Mouse (Mus musculus): Measurements from ENCODE around the gene Lta. TPM values are rescaled to one million over a fixed set of nuclear protein-coding genes. Genes with fewer than 3 reads are reported as not detected.

Gene Lta
- not detected in 2 replicates for polyA plus RNA-seq (2015; fragmentation: Nextera tagmentation; extraction: Ambion mirVana)

DNA sequence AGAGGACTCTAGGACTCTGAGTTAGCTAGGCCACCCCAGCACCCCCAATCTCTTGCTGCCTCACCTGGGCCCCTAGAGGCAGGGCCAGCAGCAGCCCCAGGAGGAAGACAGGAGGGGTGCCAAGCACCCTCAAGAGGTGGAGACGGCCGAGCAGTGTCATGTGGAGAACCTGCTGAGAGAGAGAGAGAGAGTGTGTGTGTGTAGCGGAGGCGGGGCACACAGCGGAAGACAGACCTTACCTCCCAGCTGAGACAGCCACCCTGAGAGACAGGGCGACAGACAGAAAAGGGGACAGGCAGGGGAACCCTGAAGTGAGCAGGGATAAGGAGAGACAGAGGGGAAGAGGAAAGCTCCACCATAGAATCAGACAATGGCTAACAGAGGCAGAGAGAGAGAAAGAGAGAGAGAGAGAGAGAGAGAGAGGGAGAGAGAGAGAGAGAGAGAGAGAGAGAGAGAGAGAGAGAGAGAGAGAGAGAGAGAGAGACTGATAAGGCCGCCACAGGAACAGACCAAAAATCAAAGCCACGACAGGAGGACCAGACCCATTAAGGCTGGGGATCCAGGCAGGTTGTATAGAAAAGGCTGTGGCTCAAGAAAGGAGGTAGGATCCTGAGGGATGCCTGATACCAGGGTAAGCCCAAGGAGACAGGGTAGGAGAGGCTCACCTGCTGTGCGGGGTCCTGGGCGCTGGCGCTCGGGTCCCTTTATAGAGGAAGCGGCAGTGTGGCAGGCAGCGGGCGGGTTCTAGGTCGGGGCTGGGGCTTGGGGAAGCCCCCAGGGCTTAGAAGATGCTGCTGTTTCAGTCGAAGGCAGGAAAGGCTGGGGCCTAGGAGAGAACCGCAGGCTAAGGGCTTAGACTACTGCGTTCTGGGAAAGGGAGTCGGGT lies at the start of gene Lta:
Gene Lta (minus strand): TSS at position 858 of the 886 bp plus-strand sequence.
- no peak within 1 kb of the TSS for H3K9ac ChIP-seq (replicated peaks)

DNA sequence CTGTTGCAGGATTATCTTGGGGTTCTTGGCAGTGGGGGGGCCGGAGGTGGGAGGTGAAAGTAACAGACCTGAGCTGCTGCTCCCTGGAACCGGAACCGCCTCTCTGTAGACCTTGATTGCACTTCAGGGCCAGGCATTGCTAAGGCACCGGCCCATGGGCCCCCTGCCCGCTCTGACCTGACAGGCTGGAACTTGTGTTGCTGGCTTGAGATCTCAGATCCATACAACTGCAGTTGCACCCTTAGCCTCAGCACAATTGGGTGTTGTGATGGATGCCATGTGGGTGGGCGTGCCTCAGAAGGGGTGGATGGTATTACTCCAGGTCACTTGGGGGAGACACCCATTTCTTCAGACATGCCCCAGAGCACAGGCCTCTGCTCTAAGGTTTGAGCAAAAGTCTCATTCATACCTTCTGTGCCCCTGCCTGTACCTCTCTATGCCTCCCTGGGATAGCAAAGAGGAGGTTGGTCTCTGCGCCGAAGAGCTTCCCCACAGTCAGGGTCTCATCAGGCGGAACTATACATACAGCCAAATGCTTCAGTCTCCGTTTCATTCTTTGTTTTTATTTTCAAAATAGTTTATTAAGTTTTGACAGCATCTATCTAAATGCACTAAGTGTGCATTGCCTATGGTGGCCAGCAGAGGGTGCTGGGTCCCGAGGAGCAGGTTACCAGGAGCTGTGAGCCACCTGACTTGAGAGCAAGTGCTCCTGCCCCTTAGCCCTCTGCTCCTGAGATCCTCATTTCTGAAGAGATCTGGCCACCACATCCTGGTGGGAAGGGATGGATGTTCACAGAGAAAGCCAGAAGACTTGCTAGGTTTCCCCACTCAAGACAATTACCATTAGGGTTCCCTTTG lies 49.3 kb upstream of the Lta start:
- no peaks in the 10 kb centered on the region for H3K27me3 ChIP-seq (ENCODE audit: insufficient read depth, low read length)
- H3K9me3 ChIP-seq (ENCODE audit: low read length), result no peaks in the 10 kb centered on the region
- TF ChIP-seq CTCF (IDR thresholded peaks at IDR 0.05; ENCODE audit: low read depth), result peak; percentile 91
- TF ChIP-seq EP300 (IDR thresholded peaks at IDR 0.05; ENCODE audit: low read depth), result no peak
- H3K4me1 ChIP-seq (ENCODE audit: insufficient read depth), result peaks cover 10% of the 10 kb centered on the region
- ATAC-seq, result 0 out of 2 replicates have a peak, but pooled peaks have one; percentile 22
- 61% methylated on average over 11 of the region's 11 CpGs for WGBS (ENCODE audit: insufficient replicate concordance)
- no peak overlapping the region for H3K4me2 ChIP-seq (ENCODE audit: low read depth, low read length)
- H3K27ac ChIP-seq (ENCODE audit: low read depth), result no peak overlapping the region
- H3K9ac ChIP-seq (replicated peaks), result no peak overlapping the region
- DNase-seq, result peak; percentile 72
- peaks cover 46% of the 10 kb centered on the region for H3K36me3 ChIP-seq (replicated peaks; ENCODE audit: insufficient read depth, low read length)
- H3K4me3 ChIP-seq (ENCODE audit: low read depth, low read length), result no peak overlapping the region

More for the DNA sequence above, at the start of gene Lta:
- no peak within 1 kb of the TSS for H3K27ac ChIP-seq (ENCODE audit: low read depth)
- no peak within 1 kb of the TSS for H3K4me3 ChIP-seq (ENCODE audit: low read depth, low read length)
- no peaks in the 10 kb centered on the region for H3K9me3 ChIP-seq (ENCODE audit: low read length)
- no peaks in the 10 kb centered on the region; the same call in 1 of the 2 replicates for H3K36me3 ChIP-seq (replicated peaks; ENCODE audit: insufficient read depth, low read length)
- no peak for TF ChIP-seq EP300 (IDR thresholded peaks at IDR 0.05; ENCODE audit: low read depth)
- no peak for TF ChIP-seq CTCF (IDR thresholded peaks at IDR 0.05; ENCODE audit: low read depth)
- peaks cover 16% of the 10 kb centered on the region for H3K4me1 ChIP-seq (ENCODE audit: insufficient read depth)
- peaks cover 29% of the 10 kb centered on the region; the same call in 1 of the 2 replicates for H3K27me3 ChIP-seq (ENCODE audit: insufficient read depth, low read length)
- no peak for DNase-seq
- WGBS (ENCODE audit: insufficient replicate concordance), result 34% methylated on average over 20 of the region's 20 CpGs
- ATAC-seq, result no peak
- H3K4me2 ChIP-seq (ENCODE audit: low read depth, low read length), result no peak within 1 kb of the TSS

DNA sequence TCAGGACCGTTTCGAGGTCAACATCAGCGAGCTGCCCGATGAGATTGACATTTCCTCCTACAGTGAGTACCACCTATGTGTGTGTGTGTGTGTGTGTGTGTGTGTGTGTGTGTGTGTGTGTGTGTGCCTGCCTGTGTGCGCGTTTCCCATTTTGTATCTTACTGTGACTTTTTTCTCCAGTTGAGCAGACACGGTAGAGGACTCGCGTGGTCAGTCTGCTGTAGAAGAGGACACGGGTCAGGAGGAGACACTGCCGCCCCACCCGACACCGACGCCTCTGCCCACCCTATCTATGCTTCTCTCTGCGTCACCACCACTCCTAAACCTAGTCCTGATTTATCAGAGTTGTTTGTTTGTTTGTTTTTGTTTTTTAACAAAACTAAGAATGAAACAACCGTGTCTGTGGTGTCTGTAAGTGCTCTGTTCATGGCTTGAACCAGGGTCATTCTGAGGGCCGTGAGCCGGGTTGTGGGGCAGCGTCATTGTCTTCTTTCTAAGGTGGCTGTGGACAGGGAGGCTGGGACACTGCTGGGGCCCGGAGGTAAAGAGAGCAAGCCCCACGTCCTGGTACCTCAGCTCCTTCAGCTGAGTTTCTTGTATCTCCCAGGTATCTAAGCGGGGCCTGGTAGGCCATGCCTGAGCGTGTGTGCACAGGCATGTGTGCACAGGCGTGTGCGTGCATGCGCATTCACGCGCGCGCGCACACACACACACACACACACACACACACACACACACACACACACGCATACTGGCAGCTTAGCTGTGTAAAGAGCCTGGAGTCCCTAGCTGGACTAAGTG lies 48.3 kb upstream of the Lta start:
- ATAC-seq (no peak), DNase-seq (no peak)
- TF ChIP-seq EP300 (IDR thresholded peaks at IDR 0.05; ENCODE audit: low read depth) (no peak), CTCF (IDR thresholded peaks at IDR 0.05; ENCODE audit: low read depth) (no peak)
- H3K27ac ChIP-seq (ENCODE audit: low read depth), result no peak overlapping the region
- no peak overlapping the region for H3K4me2 ChIP-seq (ENCODE audit: low read depth, low read length)
- WGBS (ENCODE audit: insufficient replicate concordance), result 85% methylated on average over 32 of the region's 32 CpGs
- peaks cover 3% of the 10 kb centered on the region for H3K4me1 ChIP-seq (ENCODE audit: insufficient read depth)
- no peak overlapping the region for H3K9ac ChIP-seq (replicated peaks)
- peaks cover 55% of the 10 kb centered on the region for H3K36me3 ChIP-seq (replicated peaks; ENCODE audit: insufficient read depth, low read length)
- no peak overlapping the region for H3K4me3 ChIP-seq (ENCODE audit: low read depth, low read length)
- no peaks in the 10 kb centered on the region for H3K27me3 ChIP-seq (ENCODE audit: insufficient read depth, low read length)
- no peaks in the 10 kb centered on the region for H3K9me3 ChIP-seq (ENCODE audit: low read length)

DNA sequence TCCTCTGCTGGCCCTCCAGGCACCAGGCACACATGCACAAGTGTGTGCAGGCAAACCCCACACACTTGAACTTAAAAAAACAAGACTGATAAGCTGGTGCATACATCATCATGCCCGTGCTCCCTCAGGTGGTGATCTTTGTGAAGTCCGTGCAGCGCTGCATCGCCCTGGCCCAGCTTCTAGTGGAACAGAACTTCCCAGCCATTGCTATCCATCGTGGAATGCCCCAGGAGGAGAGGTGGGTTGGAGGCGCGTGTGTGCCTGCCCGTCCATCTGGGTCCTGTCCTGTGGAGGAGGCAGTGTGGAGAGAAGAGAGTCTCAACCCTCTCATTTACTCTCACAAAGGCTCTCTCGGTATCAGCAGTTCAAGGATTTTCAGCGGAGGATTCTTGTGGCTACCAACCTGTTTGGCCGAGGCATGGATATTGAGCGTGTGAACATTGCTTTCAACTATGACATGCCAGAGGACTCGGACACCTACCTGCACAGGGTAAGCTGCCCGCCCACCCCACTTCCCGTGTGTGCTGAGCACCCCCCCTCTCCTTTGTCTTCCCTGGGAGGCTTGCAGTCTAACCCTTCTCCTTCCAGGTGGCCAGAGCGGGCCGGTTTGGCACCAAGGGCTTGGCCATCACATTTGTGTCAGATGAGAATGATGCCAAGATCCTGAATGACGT lies 47.6 kb upstream of the Lta start:
- H3K27me3 ChIP-seq (ENCODE audit: insufficient read depth, low read length), result no peaks in the 10 kb centered on the region
- H3K9me3 ChIP-seq (ENCODE audit: low read length), result no peaks in the 10 kb centered on the region
- DNase-seq (no peak), ATAC-seq (no peak)
- no peak overlapping the region for H3K4me2 ChIP-seq (ENCODE audit: low read depth, low read length)
- 84% methylated on average over 18 of the region's 18 CpGs for WGBS (ENCODE audit: insufficient replicate concordance)
- peaks cover 63% of the 10 kb centered on the region for H3K36me3 ChIP-seq (replicated peaks; ENCODE audit: insufficient read depth, low read length)
- peaks cover under 1% of the 10 kb centered on the region for H3K4me1 ChIP-seq (ENCODE audit: insufficient read depth)
- H3K9ac ChIP-seq (replicated peaks), result no peak overlapping the region
- TF ChIP-seq EP300 (IDR thresholded peaks at IDR 0.05; ENCODE audit: low read depth), result no peak
- no peak for TF ChIP-seq CTCF (IDR thresholded peaks at IDR 0.05; ENCODE audit: low read depth)
- no peak overlapping the region for H3K4me3 ChIP-seq (ENCODE audit: low read depth, low read length)
- no peak overlapping the region for H3K27ac ChIP-seq (ENCODE audit: low read depth)

- WGBS (ENCODE audit: insufficient replicate concordance), result 83% methylated on average over 5 of the region's 5 CpGs
- TF ChIP-seq CTCF (IDR thresholded peaks at IDR 0.05; ENCODE audit: low read depth) (no peak), EP300 (IDR thresholded peaks at IDR 0.05; ENCODE audit: low read depth) (no peak)
- Histone ChIP-seq H3K9ac (replicated peaks) (no peak overlapping the region), H3K4me2 (ENCODE audit: low read depth, low read length) (no peak overlapping the region), H3K27ac (ENCODE audit: low read depth) (no peak overlapping the region), H3K4me3 (ENCODE audit: low read depth, low read length) (no peak overlapping the region), H3K36me3 (replicated peaks; ENCODE audit: insufficient read depth, low read length) (peaks cover 71% of the 10 kb centered on the region), H3K27me3 (ENCODE audit: insufficient read depth, low read length) (no peaks in the 10 kb centered on the region), H3K9me3 (ENCODE audit: low read length) (no peaks in the 10 kb centered on the region), H3K4me1 (ENCODE audit: insufficient read depth) (no peaks in the 10 kb centered on the region)
- ATAC-seq (no peak), DNase-seq (no peak)
These were observed 46.8 kb upstream of the Lta start for GRCm38 (mm10) chr17:35251981-35252380.
